Mouse (Mus musculus) CH12.LX (cell line): ENCODE results near the gene Zfp592. TPM values are rescaled to one million over a fixed set of nuclear protein-coding genes. Genes with fewer than 3 reads are reported as not detected.

ENCODE experiments used
- DNase-seq: peaks from one replicate; pipeline ENCODE4 v3.0.0-alpha.2; 2013; ENCODE audit errors: extremely low read depth
- H3K27ac ChIP-seq: 2 replicates; pipeline ENCODE4 v1.5.1; 2012; ENCODE audit warnings: low read depth, mild to moderate bottlenecking, control low read depth, moderate library complexity; ENCODE audit not compliant: insufficient read depth
- H3K27me3 ChIP-seq: replicated peaks from 2 replicates; pipeline ENCODE3; 2012; ENCODE audit warnings: inconsistent platforms
- H3K36me3 ChIP-seq, 2 experiments: replicated peaks in 1 of 2; 2 replicates each; pipeline versions ENCODE3 to v1.6.1; 2012; ENCODE audit warnings: inconsistent platforms in 1 of 2, low read length in 1 of 2, mild to moderate bottlenecking in 1 of 2, mixed read lengths in 1 of 2, moderate library complexity in 1 of 2; ENCODE audit not compliant: control insufficient read depth in 1 of 2, insufficient read depth in 1 of 2
- H3K4me1 ChIP-seq, 2 experiments: 2 replicates each; pipeline ENCODE4 v1.6.1; 2012; ENCODE audit warnings: inconsistent platforms in 1 of 2, moderate library complexity in 1 of 2; ENCODE audit not compliant: insufficient read depth in 2 of 2, control insufficient read depth in 1 of 2
- H3K4me2 ChIP-seq: 2 replicates; pipeline ENCODE4 v1.6.1; 2012; ENCODE audit warnings: low read depth, mild to moderate bottlenecking, control low read depth; ENCODE audit not compliant: poor library complexity, insufficient read depth, severe bottlenecking
- H3K4me3 ChIP-seq, 3 experiments: fragments of 150-350 bp in 1 of 3; sonication (generic) in 1 of 3; replicated peaks in 1 of 3; 2 replicates each; pipeline versions ENCODE3 to v1.5.1; 2011 to 2012; ENCODE audit warnings: low read depth in 2 of 3, low read length in 2 of 3, mild to moderate bottlenecking in 2 of 3, moderate library complexity in 2 of 3, control low read depth in 1 of 3, improper control_type of control experiment in 1 of 3, inconsistent platforms in 1 of 3, mixed read lengths in 1 of 3; ENCODE audit not compliant: poor library complexity in 1 of 3
- H3K79me2 ChIP-seq: replicated peaks from 2 replicates; pipeline ENCODE4 v1.6.1; 2012; ENCODE audit warnings: mild to moderate bottlenecking, moderate library complexity; ENCODE audit not compliant: control insufficient read depth, poor library complexity, insufficient read depth, severe bottlenecking; ENCODE audit errors: extremely low read depth
- H3K9ac ChIP-seq: 2 replicates; pipeline ENCODE4 v1.6.1; 2012; ENCODE audit warnings: low read depth, mild to moderate bottlenecking, control low read depth, moderate library complexity; ENCODE audit not compliant: insufficient read depth
- H3K9me3 ChIP-seq: replicated peaks from 2 replicates; pipeline ENCODE3; 2012; ENCODE audit warnings: low read length, inconsistent platforms, mixed read lengths
- BHLHE40 ChIP-seq: IDR thresholded peaks from 2 replicates; pipeline ENCODE4 v1.6.1; 2011; ENCODE audit warnings: mild to moderate bottlenecking, low read depth, low read length, improper control_type of control experiment
- CHD2 ChIP-seq: IDR thresholded peaks from 2 replicates; pipeline ENCODE4 v1.6.1; 2011; ENCODE audit warnings: low read length, improper control_type of control experiment
- E2F4 ChIP-seq: IDR thresholded peaks from 2 replicates; pipeline ENCODE4 v1.6.1; 2011; ENCODE audit warnings: low read depth, low read length, improper control_type of control experiment; ENCODE audit not compliant: insufficient replicate concordance
- ELF1 ChIP-seq: IDR thresholded peaks from 2 replicates; pipeline ENCODE4 v1.6.1; 2014; ENCODE audit warnings: low read depth, mild to moderate bottlenecking, inconsistent platforms, low read length, improper control_type of control experiment
- EP300 ChIP-seq: IDR thresholded peaks from 2 replicates; pipeline ENCODE4 v1.6.1; 2011; ENCODE audit warnings: low read length, improper control_type of control experiment
- ETS1 ChIP-seq: conservative IDR thresholded peaks from 2 replicates; pipeline ENCODE4 v1.6.1; 2012; ENCODE audit warnings: low read depth, mild to moderate bottlenecking, inconsistent platforms, low read length, improper control_type of control experiment, moderate library complexity
- GABPA ChIP-seq: IDR thresholded peaks from 2 replicates; pipeline ENCODE4 v1.6.1; 2012; ENCODE audit warnings: low read depth, low read length, improper control_type of control experiment, inconsistent platforms; ENCODE audit not compliant: insufficient replicate concordance
- HCFC1 ChIP-seq: IDR thresholded peaks from 2 replicates; pipeline ENCODE4 v1.6.1; 2012; ENCODE audit warnings: low read depth, mild to moderate bottlenecking, inconsistent platforms, low read length, improper control_type of control experiment
- IRF4 ChIP-seq: IDR thresholded peaks from 2 replicates; pipeline ENCODE4 v1.6.1; 2014; ENCODE audit warnings: low read depth, mild to moderate bottlenecking, inconsistent platforms, low read length, improper control_type of control experiment
- JUN ChIP-seq: IDR thresholded peaks from 2 replicates; pipeline ENCODE4 v1.6.1; 2011; ENCODE audit warnings: low read depth, mild to moderate bottlenecking, low read length, improper control_type of control experiment, moderate library complexity; ENCODE audit not compliant: insufficient read depth
- JUND ChIP-seq: conservative IDR thresholded peaks from 2 replicates; pipeline ENCODE4 v1.6.1; 2011; ENCODE audit warnings: low read depth, low read length, improper control_type of control experiment
- KAT2A ChIP-seq: IDR thresholded peaks from 2 replicates; pipeline ENCODE4 v1.6.1; 2012; ENCODE audit warnings: low read length, improper control_type of control experiment, inconsistent platforms; ENCODE audit not compliant: insufficient replicate concordance
- MAFK ChIP-seq: IDR thresholded peaks from 2 replicates; pipeline ENCODE4 v1.6.1; 2011; ENCODE audit warnings: low read length, improper control_type of control experiment; ENCODE audit not compliant: insufficient replicate concordance
- MAX ChIP-seq: IDR thresholded peaks from 2 replicates; pipeline ENCODE4 v1.6.1; 2011; ENCODE audit warnings: low read length, improper control_type of control experiment
- MAZ ChIP-seq: IDR thresholded peaks from 2 replicates; pipeline ENCODE4 v1.6.1; 2012; ENCODE audit warnings: low read depth, mild to moderate bottlenecking, inconsistent platforms, low read length, improper control_type of control experiment, moderate library complexity
- MEF2A ChIP-seq: IDR thresholded peaks from 2 replicates; pipeline ENCODE4 v1.6.1; 2014; ENCODE audit warnings: low read depth, mild to moderate bottlenecking, inconsistent platforms, low read length, improper control_type of control experiment, borderline replicate concordance
- MXI1 ChIP-seq: IDR thresholded peaks from 2 replicates; pipeline ENCODE4 v1.6.1; 2011; ENCODE audit warnings: mild to moderate bottlenecking, low read depth, low read length, improper control_type of control experiment
- MYC ChIP-seq: IDR thresholded peaks from 2 replicates; pipeline ENCODE4 v1.6.1; 2011; ENCODE audit warnings: low read depth, mild to moderate bottlenecking, improper control_type of control experiment, low read length
- NELFE ChIP-seq: IDR thresholded peaks from 2 replicates; pipeline ENCODE4 v1.6.1; 2011; ENCODE audit warnings: low read depth, low read length, improper control_type of control experiment
- NRF1 ChIP-seq: IDR thresholded peaks from 2 replicates; pipeline ENCODE4 v1.6.1; 2014; ENCODE audit warnings: low read depth, mild to moderate bottlenecking, inconsistent platforms, low read length, improper control_type of control experiment, moderate library complexity
- PAX5 ChIP-seq: IDR thresholded peaks from 2 replicates; pipeline ENCODE4 v1.6.1; 2012; ENCODE audit warnings: low read length, inconsistent platforms, mixed read lengths
- POLR2A ChIP-seq: IDR thresholded peaks from 2 replicates; pipeline ENCODE4 v1.6.1; 2011; ENCODE audit warnings: low read depth, mild to moderate bottlenecking, improper control_type of control experiment, low read length
- POLR2AphosphoS2 ChIP-seq: IDR thresholded peaks from 2 replicates; pipeline ENCODE4 v1.6.1; 2011; ENCODE audit warnings: low read depth, low read length, improper control_type of control experiment
- RAD21 ChIP-seq: IDR thresholded peaks from 2 replicates; pipeline ENCODE4 v1.6.1; 2011; ENCODE audit warnings: low read depth, mild to moderate bottlenecking, low read length, improper control_type of control experiment, moderate library complexity
- RCOR1 ChIP-seq: conservative IDR thresholded peaks from 2 replicates; pipeline ENCODE4 v1.6.1; 2012; ENCODE audit warnings: low read depth, mild to moderate bottlenecking, inconsistent platforms, low read length, improper control_type of control experiment
- SIN3A ChIP-seq: IDR thresholded peaks from 2 replicates; pipeline ENCODE4 v1.6.1; 2012; ENCODE audit warnings: low read length, improper control_type of control experiment, inconsistent platforms
- SMC3 ChIP-seq: IDR thresholded peaks from 2 replicates; pipeline ENCODE4 v1.6.1; 2011; ENCODE audit warnings: low read depth, low read length, improper control_type of control experiment
- TBP ChIP-seq: conservative IDR thresholded peaks from 2 replicates; pipeline ENCODE4 v1.6.1; 2011; ENCODE audit warnings: low read depth, low read length, improper control_type of control experiment
- TCF12 ChIP-seq: IDR thresholded peaks from 2 replicates; pipeline ENCODE4 v1.6.1; 2014; ENCODE audit warnings: low read depth, mild to moderate bottlenecking, inconsistent platforms, low read length, improper control_type of control experiment
- UBTF ChIP-seq: IDR thresholded peaks from 2 replicates; pipeline ENCODE4 v1.6.1; 2012; ENCODE audit warnings: low read depth, mild to moderate bottlenecking, inconsistent platforms, low read length, improper control_type of control experiment, moderate library complexity
- USF1 ChIP-seq: IDR thresholded peaks from 2 replicates; pipeline ENCODE4 v1.6.1; 2014; ENCODE audit warnings: low read depth, mild to moderate bottlenecking, inconsistent platforms, low read length, improper control_type of control experiment
- USF2 ChIP-seq: conservative IDR thresholded peaks from 2 replicates; pipeline ENCODE4 v1.6.1; 2011; ENCODE audit warnings: low read depth, low read length, improper control_type of control experiment
- ZC3H11A ChIP-seq: IDR thresholded peaks from 2 replicates; pipeline ENCODE4 v1.6.1; 2012; ENCODE audit warnings: low read depth, mild to moderate bottlenecking, inconsistent platforms, low read length, improper control_type of control experiment
- ZKSCAN1 ChIP-seq: IDR thresholded peaks from 2 replicates; pipeline ENCODE4 v1.6.1; 2012; ENCODE audit warnings: low read depth, inconsistent platforms, low read length, improper control_type of control experiment, borderline replicate concordance
- ZNF384 ChIP-seq: IDR thresholded peaks from 2 replicates; pipeline ENCODE4 v1.6.1; 2012; ENCODE audit warnings: low read depth, low read length, improper control_type of control experiment, inconsistent platforms
- dilution Hi-C: fragments of 300-500 bp; cut with MboI; formaldehyde crosslinking; loops from 2 replicates; pipeline ENCODE4 v1.14.3; 2020; ENCODE audit warnings: low sequenced_read_pairs; ENCODE audit not compliant: extremely low pct_unique_long_range_greater_than_20kb, extremely low pct_ligation_motif_present
- in situ Hi-C: fragments of 300-500 bp; cut with MboI; formaldehyde crosslinking; loops from 3 replicates; pipeline ENCODE4 v1.14.3; 2019; ENCODE audit warnings: low sequenced_read_pairs, low pct_ligation_motif_present, low pct_unique_long_range_greater_than_20kb, mixed read lengths
- polyA plus RNA-seq: library from polyadenylated mRNA; unstranded; fragments of >175 nt; gene quantifications from 2 replicates; pipeline ENCODE4 v1.2.1, GENCODE M21; 2012; ENCODE audit warnings: low read depth; ENCODE audit not compliant: insufficient read length
- total RNA-seq, 2 experiments: library from RNA; depleted of rRNA; stranded (reverse); fragments of 300-350 nt in 1 of 2; fragments of >200 nt in 1 of 2; gene quantifications; 2 replicates each; pipeline ENCODE4 v1.2.3; 2012 to 2014

Zfp592 gene
- total and polyA plus RNA-seq, 3 experiments, result 7.8 to 23.6 (median 10.1) TPM

- TF ChIP-seq GABPA, result no peak
Observed at GRCm38 (mm10) chr7:80995266-80996146, 2.0 kb downstream of the Zfp592 start (continued).

GRCm38 (mm10) chr7:80997776-80998175, 4.3 kb downstream of the Zfp592 start:
- no peak for TF ChIP-seq ZKSCAN1
- no peak for TF ChIP-seq USF1
- peak; percentile 54; the same call in 1 of the 2 replicates for TF ChIP-seq MXI1
- TF ChIP-seq MAFK, result no peak
- peak; percentile 8; the same call in 1 of the 2 replicates for TF ChIP-seq JUND
- no peak; the same call in 1 of the 2 replicates for TF ChIP-seq ZNF384
- peak; percentile 83 for TF ChIP-seq TCF12
- TF ChIP-seq USF2, result no peak
- TF ChIP-seq CHD2, result no peak
- no peak for TF ChIP-seq POLR2AphosphoS2
- no peak for TF ChIP-seq ZC3H11A
- TF ChIP-seq SIN3A, result peak; percentile 89
- TF ChIP-seq SMC3, result no peak
- TF ChIP-seq NELFE, result no peak
- no peak for TF ChIP-seq MAX
- TF ChIP-seq MAZ, result no peak
- peak; percentile 93 for TF ChIP-seq EP300
- no peak for TF ChIP-seq NRF1
- no peak for TF ChIP-seq PAX5
- TF ChIP-seq E2F4, result no peak
- TF ChIP-seq BHLHE40, result peak; percentile 56
- TF ChIP-seq POLR2A, result no peak; the same call in 1 of the 2 replicates
- TF ChIP-seq RAD21, result no peak
- TF ChIP-seq GABPA, result no peak
- no peak for TF ChIP-seq JUN
- no peak for TF ChIP-seq KAT2A
- no peak for TF ChIP-seq TBP
- TF ChIP-seq ELF1, result no peak
- TF ChIP-seq HCFC1, result no peak
- no peak for TF ChIP-seq UBTF
- no peak; the same call in 1 of the 2 replicates for TF ChIP-seq MYC
- peak; percentile 75 for TF ChIP-seq IRF4
- peak; percentile 91; the same call in 1 of the 2 replicates for TF ChIP-seq RCOR1
- TF ChIP-seq MEF2A, result peak; percentile 16; the same call in 1 of the 2 replicates
- peak; percentile 63 for TF ChIP-seq ETS1
- peak overlapping the region; percentile 78 for H3K27ac ChIP-seq
- H3K4me1 ChIP-seq, result peaks cover 4 to 63% of the 10 kb centered on the region in 2 experiments; a peak in 3 of 4 replicates
- peaks cover 0 to 11% of the 10 kb centered on the region in 2 experiments for H3K36me3 ChIP-seq
- no peaks in the 10 kb centered on the region for H3K9me3 ChIP-seq
- in situ Hi-C loops (no loop called here), dilution Hi-C loops (no loop called here)
- H3K27me3 ChIP-seq, result no peaks in the 10 kb centered on the region
- peak; percentile 59 for DNase-seq
- H3K9ac ChIP-seq, result peak overlapping the region; percentile 65; the same call in 1 of the 2 replicates
- peaks cover 82% of the 10 kb centered on the region for H3K79me2 ChIP-seq
- H3K4me2 ChIP-seq, result peak overlapping the region; percentile 53
- H3K4me3 ChIP-seq, result peak overlapping the region in 2 of 3 experiments; percentile 25 to 27
